Mouse (Mus musculus): ENCODE results near the gene Phf21b. TPM values are rescaled to one million over a fixed set of nuclear protein-coding genes. Genes with fewer than 3 reads are reported as not detected.

Phf21b gene
- polyA plus RNA-seq, 1 experiment from 2014 or later, result 0.62 TPM

- no peaks in the 10 kb centered on the region for H3K9me3 ChIP-seq (ENCODE audit: control insufficient read depth, low read length)
- no peaks in the 10 kb centered on the region for H3K36me3 ChIP-seq (ENCODE audit: control insufficient read depth, insufficient read depth, low read length)
- 82% methylated on average over 11 of the region's 11 CpGs for WGBS
- DNase-seq (ENCODE audit: low spot score) (no peak), ATAC-seq (replicated peaks; ENCODE audit: low FRiP score) (no peak)
- no peak overlapping the region for H3K4me2 ChIP-seq
- H3K4me3 ChIP-seq (ENCODE audit: low read depth, low read length), result no peak overlapping the region
- no peaks in the 10 kb centered on the region for H3K27me3 ChIP-seq (replicated peaks; ENCODE audit: control insufficient read depth, insufficient read depth, low read length)
- no peak overlapping the region for H3K27ac ChIP-seq (ENCODE audit: low read depth, low read length)
- H3K4me1 ChIP-seq (replicated peaks; ENCODE audit: control insufficient read depth, insufficient read depth, low read length), result no peaks in the 10 kb centered on the region
- no peak overlapping the region for H3K9ac ChIP-seq (ENCODE audit: low read depth, low read length)
These were observed 43.0 kb downstream of the Phf21b start for GRCm38 (mm10) chr15:84812831-84813357.

- Histone ChIP-seq H3K4me1 (replicated peaks; ENCODE audit: control insufficient read depth, insufficient read depth, low read length) (no peaks in the 10 kb centered on the region), H3K4me3 (ENCODE audit: low read depth, low read length) (no peak overlapping the region), H3K9ac (ENCODE audit: low read depth, low read length) (no peak overlapping the region), H3K9me3 (ENCODE audit: control insufficient read depth, low read length) (no peaks in the 10 kb centered on the region), H3K27ac (ENCODE audit: low read depth, low read length) (no peak overlapping the region), H3K27me3 (replicated peaks; ENCODE audit: control insufficient read depth, insufficient read depth, low read length) (no peaks in the 10 kb centered on the region), H3K4me2 (no peak overlapping the region), H3K36me3 (ENCODE audit: control insufficient read depth, insufficient read depth, low read length) (no peaks in the 10 kb centered on the region)
- DNase-seq (ENCODE audit: low spot score) (no peak), ATAC-seq (replicated peaks; ENCODE audit: low FRiP score) (no peak)
- 74% methylated on average over 5 of the region's 5 CpGs for WGBS
These were observed 44.7 kb downstream of the Phf21b start for GRCm38 (mm10) chr15:84811126-84811525.

GRCm38 (mm10) chr15:84809275-84809952 lies 46.4 kb downstream of the Phf21b start:
- H3K4me3 ChIP-seq (ENCODE audit: low read depth, low read length), result no peak overlapping the region

GRCm38 (mm10) chr15:84803685-84804084 lies 52.2 kb downstream of the Phf21b start:
- no peak overlapping the region for H3K9ac ChIP-seq (ENCODE audit: low read depth, low read length)
- no peak for DNase-seq (ENCODE audit: low spot score)
- no peaks in the 10 kb centered on the region for H3K9me3 ChIP-seq (ENCODE audit: control insufficient read depth, low read length)
- H3K4me3 ChIP-seq (ENCODE audit: low read depth, low read length), result no peak overlapping the region
- 45% methylated on average over 3 of the region's 3 CpGs for WGBS
- H3K27me3 ChIP-seq (replicated peaks; ENCODE audit: control insufficient read depth, insufficient read depth, low read length), result no peaks in the 10 kb centered on the region
- H3K4me2 ChIP-seq, result no peak overlapping the region
- no peak for ATAC-seq (replicated peaks; ENCODE audit: low FRiP score)
- H3K4me1 ChIP-seq (replicated peaks; ENCODE audit: control insufficient read depth, insufficient read depth, low read length), result no peaks in the 10 kb centered on the region
- no peak overlapping the region for H3K27ac ChIP-seq (ENCODE audit: low read depth, low read length)
- H3K36me3 ChIP-seq (ENCODE audit: control insufficient read depth, insufficient read depth, low read length), result no peaks in the 10 kb centered on the region

More at GRCm38 (mm10) chr15:84809275-84809952, 46.4 kb downstream of the Phf21b start:
- no peaks in the 10 kb centered on the region for H3K36me3 ChIP-seq (ENCODE audit: control insufficient read depth, insufficient read depth, low read length)
- 65% methylated on average over 21 of the region's 21 CpGs for WGBS
- ATAC-seq (replicated peaks; ENCODE audit: low FRiP score) (no peak), DNase-seq (ENCODE audit: low spot score) (no peak)
- H3K27me3 ChIP-seq (replicated peaks; ENCODE audit: control insufficient read depth, insufficient read depth, low read length), result no peaks in the 10 kb centered on the region
- no peak overlapping the region for H3K27ac ChIP-seq (ENCODE audit: low read depth, low read length)
- H3K9ac ChIP-seq (ENCODE audit: low read depth, low read length), result no peak overlapping the region
- H3K4me2 ChIP-seq, result no peak overlapping the region
- no peaks in the 10 kb centered on the region for H3K4me1 ChIP-seq (replicated peaks; ENCODE audit: control insufficient read depth, insufficient read depth, low read length)
- no peaks in the 10 kb centered on the region for H3K9me3 ChIP-seq (ENCODE audit: control insufficient read depth, low read length)

- no peak overlapping the region for H3K9ac ChIP-seq (ENCODE audit: low read depth, low read length)
- no peak overlapping the region for H3K4me2 ChIP-seq
- 88% methylated on average over 5 of the region's 5 CpGs for WGBS
- H3K4me1 ChIP-seq (replicated peaks; ENCODE audit: control insufficient read depth, insufficient read depth, low read length), result no peaks in the 10 kb centered on the region
- no peaks in the 10 kb centered on the region for H3K36me3 ChIP-seq (ENCODE audit: control insufficient read depth, insufficient read depth, low read length)
- no peak for DNase-seq (ENCODE audit: low spot score)
- no peak for ATAC-seq (replicated peaks; ENCODE audit: low FRiP score)
- H3K4me3 ChIP-seq (ENCODE audit: low read depth, low read length), result no peak overlapping the region
- no peak overlapping the region for H3K27ac ChIP-seq (ENCODE audit: low read depth, low read length)
- H3K27me3 ChIP-seq (replicated peaks; ENCODE audit: control insufficient read depth, insufficient read depth, low read length), result no peaks in the 10 kb centered on the region
- no peaks in the 10 kb centered on the region for H3K9me3 ChIP-seq (ENCODE audit: control insufficient read depth, low read length)
These were observed 55.7 kb downstream of the Phf21b start for GRCm38 (mm10) chr15:84800132-84800531.

GRCm38 (mm10) chr15:84793649-84794048 lies 62.2 kb downstream of the Phf21b start:
- DNase-seq (ENCODE audit: low spot score), result no peak
- 74% methylated on average over 5 of the region's 5 CpGs for WGBS

GRCm38 (mm10) chr15:84787161-84787560 lies 68.7 kb downstream of the Phf21b start:
- Histone ChIP-seq H3K9ac (ENCODE audit: low read depth, low read length) (no peak overlapping the region), H3K4me2 (no peak overlapping the region), H3K4me3 (ENCODE audit: low read depth, low read length) (no peak overlapping the region), H3K9me3 (ENCODE audit: control insufficient read depth, low read length) (no peaks in the 10 kb centered on the region), H3K27ac (ENCODE audit: low read depth, low read length) (no peak overlapping the region), H3K36me3 (ENCODE audit: control insufficient read depth, insufficient read depth, low read length) (no peaks in the 10 kb centered on the region), H3K4me1 (replicated peaks; ENCODE audit: control insufficient read depth, insufficient read depth, low read length) (no peaks in the 10 kb centered on the region), H3K27me3 (replicated peaks; ENCODE audit: control insufficient read depth, insufficient read depth, low read length) (no peaks in the 10 kb centered on the region)
- 86% methylated on average over 10 of the region's 10 CpGs for WGBS
- no peak for ATAC-seq (replicated peaks; ENCODE audit: low FRiP score)
- DNase-seq (ENCODE audit: low spot score), result no peak

More at GRCm38 (mm10) chr15:84793649-84794048, 62.2 kb downstream of the Phf21b start:
- Histone ChIP-seq H3K9ac (ENCODE audit: low read depth, low read length) (no peak overlapping the region), H3K27me3 (replicated peaks; ENCODE audit: control insufficient read depth, insufficient read depth, low read length) (no peaks in the 10 kb centered on the region), H3K9me3 (ENCODE audit: control insufficient read depth, low read length) (no peaks in the 10 kb centered on the region), H3K36me3 (ENCODE audit: control insufficient read depth, insufficient read depth, low read length) (no peaks in the 10 kb centered on the region), H3K4me3 (ENCODE audit: low read depth, low read length) (no peak overlapping the region), H3K4me2 (no peak overlapping the region), H3K27ac (ENCODE audit: low read depth, low read length) (no peak overlapping the region), H3K4me1 (replicated peaks; ENCODE audit: control insufficient read depth, insufficient read depth, low read length) (no peaks in the 10 kb centered on the region)
- ATAC-seq (replicated peaks; ENCODE audit: low FRiP score), result no peak

GRCm38 (mm10) chr15:84784812-84785211 lies 71.0 kb downstream of the Phf21b start:
- no peak overlapping the region for H3K4me2 ChIP-seq
- no peaks in the 10 kb centered on the region for H3K4me1 ChIP-seq (replicated peaks; ENCODE audit: control insufficient read depth, insufficient read depth, low read length)
- no peak for ATAC-seq (replicated peaks; ENCODE audit: low FRiP score)
- no peaks in the 10 kb centered on the region for H3K9me3 ChIP-seq (ENCODE audit: control insufficient read depth, low read length)
- no peaks in the 10 kb centered on the region for H3K27me3 ChIP-seq (replicated peaks; ENCODE audit: control insufficient read depth, insufficient read depth, low read length)
- H3K9ac ChIP-seq (ENCODE audit: low read depth, low read length), result no peak overlapping the region
- no peaks in the 10 kb centered on the region for H3K36me3 ChIP-seq (ENCODE audit: control insufficient read depth, insufficient read depth, low read length)
- H3K4me3 ChIP-seq (ENCODE audit: low read depth, low read length), result no peak overlapping the region
- no peak overlapping the region for H3K27ac ChIP-seq (ENCODE audit: low read depth, low read length)
- no peak for DNase-seq (ENCODE audit: low spot score)
- WGBS, result 90% methylated on average over 16 of the region's 16 CpGs

- no peak for DNase-seq (ENCODE audit: low spot score)
- H3K36me3 ChIP-seq (ENCODE audit: control insufficient read depth, insufficient read depth, low read length), result no peaks in the 10 kb centered on the region
- H3K9me3 ChIP-seq (ENCODE audit: control insufficient read depth, low read length), result no peaks in the 10 kb centered on the region
- no peaks in the 10 kb centered on the region for H3K27me3 ChIP-seq (replicated peaks; ENCODE audit: control insufficient read depth, insufficient read depth, low read length)
- no peak for ATAC-seq (replicated peaks; ENCODE audit: low FRiP score)
- no peaks in the 10 kb centered on the region for H3K4me1 ChIP-seq (replicated peaks; ENCODE audit: control insufficient read depth, insufficient read depth, low read length)
- H3K4me2 ChIP-seq, result no peak overlapping the region
- no peak overlapping the region for H3K9ac ChIP-seq (ENCODE audit: low read depth, low read length)
- WGBS, result 52% methylated on average over 5 of the region's 5 CpGs
- no peak overlapping the region for H3K4me3 ChIP-seq (ENCODE audit: low read depth, low read length)
- no peak overlapping the region for H3K27ac ChIP-seq (ENCODE audit: low read depth, low read length)
These were observed 77.3 kb downstream of the Phf21b start for GRCm38 (mm10) chr15:84778587-84778986.
